Mouse (Mus musculus): Measurements from ENCODE around the gene Synj2bp. TPM values are rescaled to one million over a fixed set of nuclear protein-coding genes. Genes with fewer than 3 reads are reported as not detected.

The Synj2bp gene
- total RNA-seq (2014; rRNA removed): 26.5 and 28.8 TPM in 2 replicates
- 22.0 and 25.5 TPM in 2 replicates for polyA plus RNA-seq (2015; fragmentation: Nextera tagmentation; extraction: Ambion mirVana)

- Histone ChIP-seq H3K9ac (replicated peaks; ENCODE audit: low read length, poor library complexity, severe bottlenecking) (peak within 1 kb of the TSS; percentile 86), H3K4me1 (ENCODE audit: insufficient read depth, low read length) (peaks cover 5% of the 10 kb centered on the region; the same call in 1 of the 2 replicates), H3K36me3 (ENCODE audit: insufficient read depth, low read length) (no peaks in the 10 kb centered on the region), H3K27ac (ENCODE audit: low read depth, low read length) (peak within 1 kb of the TSS; percentile 81), H3K9me3 (ENCODE audit: low read length) (no peaks in the 10 kb centered on the region), H3K27me3 (ENCODE audit: insufficient read depth, low read length) (no peaks in the 10 kb centered on the region), H3K4me3 (ENCODE audit: low read depth, low read length) (peak within 1 kb of the TSS; percentile 85), H3K4me2 (ENCODE audit: low read depth, low read length, poor library complexity, severe bottlenecking) (peak within 1 kb of the TSS; percentile 61)
- under 1% methylated on average over 46 of the region's 46 CpGs for whole genome bisulfite sequencing
- DNase-seq (ENCODE audit: low spot score) (peak; percentile 94), ATAC-seq (ENCODE audit: low FRiP score) (peak; percentile 91)
- no peak for TF ChIP-seq CTCF (IDR thresholded peaks at IDR 0.05)
Measured at GRCm38 (mm10) chr12:81532316-81533028, at the start of gene Synj2bp, which contains the start of gene Gm20498. TSS of gene Synj2bp (minus strand) at chr12:81532911. TSS of gene Gm20498 (minus strand) at chr12:81532905.

- no peak for TF ChIP-seq CTCF (IDR thresholded peaks at IDR 0.05)
Measured at GRCm38 (mm10) chr12:81568374-81568773, 35.7 kb upstream of the Synj2bp start, which contains the start of gene Adam21. TSS of gene Adam21 (minus strand) at chr12:81568474.

DNA sequence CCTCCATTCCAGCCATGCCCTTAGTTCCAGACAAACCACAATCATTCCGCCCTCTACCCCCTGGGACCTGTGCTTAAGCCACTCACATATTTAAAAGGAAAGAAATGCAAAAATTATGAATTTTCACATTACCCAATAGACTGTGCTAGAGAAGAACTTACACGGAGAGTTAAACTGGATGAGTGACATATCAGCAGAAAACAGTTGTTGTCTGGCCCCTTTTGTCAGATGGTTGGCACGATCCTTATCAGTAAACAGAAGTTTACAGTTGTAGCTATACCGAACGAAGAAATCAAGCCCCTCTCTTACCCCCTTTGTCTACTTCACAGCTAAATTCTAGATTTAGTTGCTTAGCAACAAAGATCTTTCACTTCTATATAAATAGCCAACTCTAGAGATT lies 35.2 kb upstream of the Synj2bp start:
- H3K9ac ChIP-seq (replicated peaks; ENCODE audit: low read length, poor library complexity, severe bottlenecking): no peak overlapping the region
- H3K36me3 ChIP-seq (ENCODE audit: insufficient read depth, low read length): peaks cover 6% of the 10 kb centered on the region; the same call in 1 of the 2 replicates
- H3K27me3 ChIP-seq (ENCODE audit: insufficient read depth, low read length): no peaks in the 10 kb centered on the region
- no peak for ATAC-seq (ENCODE audit: low FRiP score)
- 78% methylated on average over 5 of the region's 5 CpGs for WGBS
- no peaks in the 10 kb centered on the region for H3K9me3 ChIP-seq (ENCODE audit: low read length)
- H3K4me1 ChIP-seq (ENCODE audit: insufficient read depth, low read length): no peaks in the 10 kb centered on the region
- H3K4me2 ChIP-seq (ENCODE audit: low read depth, low read length, poor library complexity, severe bottlenecking): no peak overlapping the region
- H3K4me3 ChIP-seq (ENCODE audit: low read depth, low read length): no peak overlapping the region
- no peak for DNase-seq (ENCODE audit: low spot score)
- H3K27ac ChIP-seq (ENCODE audit: low read depth, low read length): no peak overlapping the region
- no peak for TF ChIP-seq CTCF (IDR thresholded peaks at IDR 0.05)

More at GRCm38 (mm10) chr12:81568374-81568773, 35.7 kb upstream of the Synj2bp start, which contains the start of gene Adam21:
- DNase-seq (ENCODE audit: low spot score) (no peak), ATAC-seq (ENCODE audit: low FRiP score) (no peak)
- H3K9ac ChIP-seq (replicated peaks; ENCODE audit: low read length, poor library complexity, severe bottlenecking): no peak within 1 kb of the TSS
- 95% methylated on average over 1 of the region's 1 CpGs for WGBS
- no peaks in the 10 kb centered on the region for H3K27me3 ChIP-seq (ENCODE audit: insufficient read depth, low read length)
- no peak within 1 kb of the TSS for H3K27ac ChIP-seq (ENCODE audit: low read depth, low read length)
- no peak within 1 kb of the TSS for H3K4me2 ChIP-seq (ENCODE audit: low read depth, low read length, poor library complexity, severe bottlenecking)
- peaks cover 8% of the 10 kb centered on the region; the same call in 1 of the 2 replicates for H3K36me3 ChIP-seq (ENCODE audit: insufficient read depth, low read length)
- no peak within 1 kb of the TSS for H3K4me3 ChIP-seq (ENCODE audit: low read depth, low read length)
- no peaks in the 10 kb centered on the region for H3K4me1 ChIP-seq (ENCODE audit: insufficient read depth, low read length)
- no peaks in the 10 kb centered on the region for H3K9me3 ChIP-seq (ENCODE audit: low read length)

DNA sequence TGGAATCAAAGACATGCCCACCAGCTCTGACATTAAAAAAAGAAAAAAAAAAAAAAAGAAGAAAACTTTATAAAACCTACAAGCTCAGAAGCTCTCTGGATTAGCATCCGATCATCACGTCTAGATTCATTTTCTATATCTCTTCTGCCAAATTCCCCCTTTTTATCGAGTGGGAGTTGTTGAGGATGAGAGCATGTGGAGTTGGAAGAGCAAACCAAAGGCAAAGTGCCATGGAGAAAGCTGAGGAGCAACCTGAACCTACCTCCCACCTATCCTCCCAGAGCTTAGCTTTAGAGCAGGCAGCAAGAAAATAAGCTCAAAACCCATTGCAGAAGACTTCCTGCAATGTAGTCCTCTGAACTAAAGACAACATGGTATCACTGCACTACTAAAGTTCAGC lies 31.5 kb upstream of the Synj2bp start:
- TF ChIP-seq CTCF (IDR thresholded peaks at IDR 0.05): no peak
- DNase-seq (ENCODE audit: low spot score) (no peak), ATAC-seq (ENCODE audit: low FRiP score) (no peak)
- Histone ChIP-seq H3K9ac (replicated peaks; ENCODE audit: low read length, poor library complexity, severe bottlenecking) (no peak overlapping the region), H3K4me3 (ENCODE audit: low read depth, low read length) (no peak overlapping the region), H3K36me3 (ENCODE audit: insufficient read depth, low read length) (no peaks in the 10 kb centered on the region), H3K27me3 (ENCODE audit: insufficient read depth, low read length) (no peaks in the 10 kb centered on the region), H3K27ac (ENCODE audit: low read depth, low read length) (no peak overlapping the region), H3K4me2 (ENCODE audit: low read depth, low read length, poor library complexity, severe bottlenecking) (no peak overlapping the region), H3K4me1 (ENCODE audit: insufficient read depth, low read length) (no peaks in the 10 kb centered on the region), H3K9me3 (ENCODE audit: low read length) (no peaks in the 10 kb centered on the region)
- 97% methylated on average over 3 of the region's 3 CpGs for WGBS

DNA sequence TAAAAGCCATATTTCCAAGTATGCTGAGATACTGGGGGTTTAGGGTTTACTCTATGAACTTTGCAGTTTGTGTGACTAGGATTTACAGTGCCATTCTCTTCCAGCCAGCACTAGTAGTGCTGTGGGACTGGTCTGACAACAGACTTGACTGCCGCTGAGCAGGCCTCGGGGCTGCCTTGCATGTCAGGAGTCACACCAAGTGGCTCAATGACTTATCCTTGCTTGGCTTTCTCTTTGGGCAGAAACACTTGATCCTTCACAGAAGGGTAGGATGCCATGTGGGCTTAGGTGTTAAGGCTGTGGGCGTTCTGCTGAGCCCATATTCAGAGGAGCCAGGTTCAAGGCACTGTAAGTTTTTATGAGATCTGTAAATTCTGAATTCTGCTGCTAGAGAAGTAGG lies 16.6 kb upstream of the Synj2bp start:
- no peaks in the 10 kb centered on the region for H3K27me3 ChIP-seq (ENCODE audit: insufficient read depth, low read length)
- ATAC-seq (ENCODE audit: low FRiP score): no peak
- no peak for TF ChIP-seq CTCF (IDR thresholded peaks at IDR 0.05)
- H3K36me3 ChIP-seq (ENCODE audit: insufficient read depth, low read length): no peaks in the 10 kb centered on the region
- no peaks in the 10 kb centered on the region for H3K4me1 ChIP-seq (ENCODE audit: insufficient read depth, low read length)
- no peak overlapping the region for H3K27ac ChIP-seq (ENCODE audit: low read depth, low read length)
- H3K4me2 ChIP-seq (ENCODE audit: low read depth, low read length, poor library complexity, severe bottlenecking): no peak overlapping the region
- H3K4me3 ChIP-seq (ENCODE audit: low read depth, low read length): no peak overlapping the region
- H3K9ac ChIP-seq (replicated peaks; ENCODE audit: low read length, poor library complexity, severe bottlenecking): no peak overlapping the region
- no peaks in the 10 kb centered on the region for H3K9me3 ChIP-seq (ENCODE audit: low read length)
- DNase-seq (ENCODE audit: low spot score): no peak
- 87% methylated on average over 3 of the region's 3 CpGs for WGBS

- 66% methylated on average over 4 of the region's 4 CpGs for WGBS
- no peak for TF ChIP-seq CTCF (IDR thresholded peaks at IDR 0.05)
- DNase-seq (ENCODE audit: low spot score) (no peak), ATAC-seq (ENCODE audit: low FRiP score) (no peak)
- Histone ChIP-seq H3K9ac (replicated peaks; ENCODE audit: low read length, poor library complexity, severe bottlenecking) (no peak overlapping the region), H3K4me1 (ENCODE audit: insufficient read depth, low read length) (no peaks in the 10 kb centered on the region), H3K4me3 (ENCODE audit: low read depth, low read length) (no peak overlapping the region), H3K36me3 (ENCODE audit: insufficient read depth, low read length) (no peaks in the 10 kb centered on the region), H3K9me3 (ENCODE audit: low read length) (no peaks in the 10 kb centered on the region), H3K4me2 (ENCODE audit: low read depth, low read length, poor library complexity, severe bottlenecking) (no peak overlapping the region), H3K27me3 (ENCODE audit: insufficient read depth, low read length) (no peaks in the 10 kb centered on the region), H3K27ac (ENCODE audit: low read depth, low read length) (no peak overlapping the region)
Measured at GRCm38 (mm10) chr12:81547163-81547562, 14.5 kb upstream of the Synj2bp start.

Data from midbrain, postnatal 0 days (tissue).